Mouse (Mus musculus) stomach, postnatal 0 days (tissue): ENCODE data around the gene Sun1. TPM values are rescaled to one million over a fixed set of nuclear protein-coding genes. Genes with fewer than 3 reads are reported as not detected.
A peak's percentile ranks its signal among the peaks of the same experiment; 100 is the strongest.

ENCODE experiments used
- ATAC-seq: fragments of 200-750 bp; cut with Nextera tagmentation; 2 replicates; pipeline ENCODE4 v1.8.0; 2017; ENCODE audit not compliant: low FRiP score, low TSS enrichment
- DNase-seq: peaks from one replicate; pipeline ENCODE4 v3.0.0-alpha.2; 2016; ENCODE audit warnings: low spot score
- H3K27ac ChIP-seq: fragments of 300-500 bp; sonication (generic); replicated peaks from 2 replicates; pipeline ENCODE4 v1.5.1; 2014; ENCODE audit warnings: mild to moderate bottlenecking, control low read depth
- H3K27me3 ChIP-seq: fragments of 300-500 bp; sonication (generic); 2 replicates; pipeline ENCODE4 v1.6.1; 2014; ENCODE audit warnings: low read length; ENCODE audit not compliant: control insufficient read depth, insufficient read depth
- H3K36me3 ChIP-seq: fragments of 300-500 bp; sonication (generic); 2 replicates; pipeline ENCODE4 v1.6.1; 2014; ENCODE audit warnings: low read length, mixed read lengths; ENCODE audit not compliant: control insufficient read depth, insufficient read depth
- H3K4me1 ChIP-seq: fragments of 300-500 bp; sonication (generic); replicated peaks from 2 replicates; pipeline ENCODE4 v1.6.1; 2014; ENCODE audit warnings: antibody characterized with exemption; ENCODE audit not compliant: control insufficient read depth, insufficient read depth
- H3K4me2 ChIP-seq: fragments of 300-500 bp; sonication (generic); replicated peaks from 2 replicates; pipeline ENCODE4 v1.6.1; 2014; ENCODE audit warnings: low read depth, mild to moderate bottlenecking, control low read depth, moderate library complexity
- H3K4me3 ChIP-seq: fragments of 300-500 bp; sonication (generic); 2 replicates; pipeline ENCODE4 v1.5.1; 2014; ENCODE audit warnings: low read depth, low read length, control low read depth
- H3K9ac ChIP-seq: fragments of 300-500 bp; sonication (generic); 2 replicates; pipeline ENCODE4 v1.6.1; 2014; ENCODE audit warnings: mild to moderate bottlenecking, low read length, control low read depth, mixed read lengths
- H3K9me3 ChIP-seq: fragments of 300-500 bp; sonication (generic); 2 replicates; pipeline ENCODE4 v1.6.1; 2016; ENCODE audit warnings: low read length; ENCODE audit not compliant: control insufficient read depth
- CTCF ChIP-seq: IDR thresholded peaks from 2 replicates; pipeline ENCODE4 v1.5.1; 2016; ENCODE audit warnings: antibody characterized with exemption, low read depth, mild to moderate bottlenecking, moderate library complexity
- EP300 ChIP-seq: optimal IDR thresholded peaks from 2 replicates; pipeline ENCODE3; 2016; ENCODE audit warnings: antibody characterized with exemption
- WGBS: fragments of 180-500 bp; shearing (Covaris S2); extraction: QIAGEN DNeasy Blood & Tissue Kit; methylation state at CpG from one replicate; pipeline ENCODE4 v1.1.7; 2014; 5-methylcytosine and 5-hydroxymethylcytosine counted together
- polyA plus RNA-seq: library from polyadenylated mRNA; unstranded; fragments of >200 nt; fragmentation: Nextera tagmentation; extraction: Ambion mirVana; gene quantifications from 2 replicates; pipeline ENCODE4 v1.2.1, GENCODE M21; 2015

Sun1 gene
- polyA plus RNA-seq, 1 experiment from 2014 or later: 24.0 TPM

DNA sequence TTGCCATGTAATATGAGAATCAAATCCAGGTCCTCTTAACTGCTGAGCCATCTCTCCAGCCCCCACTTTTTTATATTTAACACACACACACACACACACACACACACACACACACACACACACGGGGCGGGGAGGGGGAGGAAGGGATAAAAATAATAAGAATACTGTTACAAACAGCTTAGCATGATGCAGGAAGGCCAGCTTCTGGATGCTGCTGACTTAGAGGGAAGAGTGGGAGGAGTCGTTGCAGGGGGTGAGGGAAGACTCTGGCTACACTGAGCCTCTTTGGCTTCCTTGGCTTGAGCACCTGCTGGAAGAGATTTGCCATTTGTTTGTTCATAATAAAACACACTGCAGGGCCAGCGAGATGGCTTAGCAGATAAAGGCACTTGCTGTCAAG is 15.5 kb upstream of the Sun1 start:
- Histone ChIP-seq H3K27ac (no peak overlapping the region), H3K27me3 (no peaks in the 10 kb centered on the region), H3K36me3 (peaks cover 10% of the 10 kb centered on the region), H3K9me3 (no peaks in the 10 kb centered on the region), H3K9ac (no peak overlapping the region), H3K4me2 (no peak overlapping the region), H3K4me3 (no peak overlapping the region), H3K4me1 (no peaks in the 10 kb centered on the region)
- no peak for ATAC-seq
- DNase-seq: no peak
- TF ChIP-seq EP300 (no peak), CTCF (no peak)
- 81% methylated on average over 4 of the region's 4 CpGs for WGBS

DNA sequence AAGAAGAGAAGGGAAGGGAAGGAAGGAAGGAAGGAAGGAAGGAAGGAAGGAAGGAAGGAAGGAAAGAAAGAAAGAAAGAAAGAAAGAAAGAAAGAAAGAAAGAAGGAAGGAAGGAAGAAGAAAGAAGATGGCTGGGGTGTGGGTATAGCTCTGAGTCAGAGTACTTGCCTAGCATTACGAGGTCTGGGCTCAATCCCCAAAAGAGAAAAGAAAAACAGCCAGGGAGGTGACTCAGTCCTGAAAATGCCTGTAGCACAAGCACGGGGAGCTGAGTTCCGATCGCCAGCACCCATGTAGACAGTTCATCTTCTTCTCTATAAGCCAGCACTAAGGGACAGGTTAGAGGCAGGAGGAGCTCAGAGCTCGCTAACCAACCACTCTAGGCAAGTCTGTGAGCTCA is 10.7 kb upstream of the Sun1 start:
- H3K9me3 ChIP-seq: no peaks in the 10 kb centered on the region
- no peaks in the 10 kb centered on the region for H3K27me3 ChIP-seq
- H3K27ac ChIP-seq: no peak overlapping the region
- no peak overlapping the region for H3K9ac ChIP-seq
- TF ChIP-seq CTCF: no peak
- no peak overlapping the region for H3K4me3 ChIP-seq
- DNase-seq: no peak
- H3K36me3 ChIP-seq: peaks cover 7% of the 10 kb centered on the region
- 86% methylated on average over 5 of the region's 5 CpGs for WGBS
- no peak overlapping the region for H3K4me2 ChIP-seq
- no peaks in the 10 kb centered on the region for H3K4me1 ChIP-seq
- ATAC-seq: no peak

GRCm38 (mm10) chr5:139190958-139191357 is 9.5 kb upstream of the Sun1 start:
- Histone ChIP-seq H3K9me3 (no peaks in the 10 kb centered on the region), H3K9ac (no peak overlapping the region), H3K27ac (no peak overlapping the region), H3K4me3 (no peak overlapping the region), H3K4me2 (no peak overlapping the region), H3K36me3 (peaks cover 4% of the 10 kb centered on the region), H3K4me1 (no peaks in the 10 kb centered on the region), H3K27me3 (no peaks in the 10 kb centered on the region)
- 65% methylated on average over 5 of the region's 5 CpGs for WGBS
- ATAC-seq (no peak), DNase-seq (no peak)
- TF ChIP-seq EP300: no peak
- no peak for TF ChIP-seq CTCF

- Histone ChIP-seq H3K9ac (no peak overlapping the region), H3K36me3 (no peaks in the 10 kb centered on the region), H3K4me3 (no peak overlapping the region), H3K27me3 (no peaks in the 10 kb centered on the region), H3K27ac (no peak overlapping the region), H3K4me2 (no peak overlapping the region), H3K9me3 (no peaks in the 10 kb centered on the region), H3K4me1 (peaks cover 3% of the 10 kb centered on the region; the same call in 1 of the 2 replicates)
- no peak for TF ChIP-seq EP300
- no peak for TF ChIP-seq CTCF
- DNase-seq: no peak
- WGBS: 51% methylated on average over 3 of the region's 3 CpGs
- ATAC-seq: no peak
Observed at GRCm38 (mm10) chr5:139198779-139199178, 1.7 kb upstream of the Sun1 start.

DNA sequence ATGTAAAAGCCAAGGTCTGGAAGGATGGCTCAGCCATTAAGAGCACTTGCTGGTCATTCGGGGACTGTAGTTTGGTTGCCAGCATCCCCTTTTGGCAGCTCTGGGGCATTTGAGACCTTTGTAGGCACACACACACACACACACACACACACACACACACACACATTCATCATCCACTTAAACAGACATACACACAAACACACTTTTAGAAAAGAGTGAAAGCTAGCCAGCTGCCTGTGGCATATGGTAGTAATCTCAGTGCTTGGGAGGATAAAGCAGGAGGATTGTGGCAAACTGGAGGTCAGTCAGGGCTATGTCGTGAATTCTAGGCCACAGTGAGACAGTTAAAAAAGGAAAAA is 822 bp upstream of the Sun1 start:
- H3K4me1 ChIP-seq: peaks cover 3% of the 10 kb centered on the region; the same call in 1 of the 2 replicates
- no peak for TF ChIP-seq EP300
- TF ChIP-seq CTCF: no peak
- DNase-seq (no peak), ATAC-seq (no peak)
- no peaks in the 10 kb centered on the region for H3K27me3 ChIP-seq
- peak overlapping the region; percentile 94 for H3K27ac ChIP-seq
- H3K4me2 ChIP-seq: peak overlapping the region; percentile 98
- no peaks in the 10 kb centered on the region for H3K9me3 ChIP-seq
- 35% methylated on average over 2 of the region's 2 CpGs for WGBS
- H3K9ac ChIP-seq: peak overlapping the region; percentile 55
- H3K36me3 ChIP-seq: no peaks in the 10 kb centered on the region
- H3K4me3 ChIP-seq: peak overlapping the region; percentile 90

GRCm38 (mm10) chr5:139200770-139201569 is 533 bp downstream of the Sun1 start:
- H3K27me3 ChIP-seq: no peaks in the 10 kb centered on the region
- H3K4me3 ChIP-seq: peak overlapping the region; percentile 90
- ATAC-seq: peak; percentile 45
- WGBS: 1% methylated on average over 40 of the region's 57 CpGs
- peak overlapping the region; percentile 85 for H3K9ac ChIP-seq
- DNase-seq: peak; percentile 73
- no peaks in the 10 kb centered on the region for H3K9me3 ChIP-seq
- H3K4me2 ChIP-seq: peak overlapping the region; percentile 98
- no peak for TF ChIP-seq CTCF
- no peak for TF ChIP-seq EP300
- peak overlapping the region; percentile 87 for H3K27ac ChIP-seq
- H3K4me1 ChIP-seq: peaks cover 3% of the 10 kb centered on the region; the same call in 1 of the 2 replicates
- 0 out of 2 replicates have a peak, but pooled peaks cover 3% of the 10 kb centered on the region for H3K36me3 ChIP-seq
